Mouse (Mus musculus): ENCODE results near the gene Eif2b3. TPM values are rescaled to one million over a fixed set of nuclear protein-coding genes. Genes with fewer than 3 reads are reported as not detected.

The Eif2b3 gene
- total RNA-seq, 2 experiments from 2014 or later, result 18.7 to 18.9 TPM

GRCm38 (mm10) chr4:117095551-117096452, 76.6 kb downstream of the Eif2b3 start, which contains the start of gene Ptch2:
Gene Ptch2, plus strand, starts transcription at chr4:117096075.
- peak; percentile 31 to 42 for DNase-seq

GRCm38 (mm10) chr4:117096666-117097065, 77.5 kb downstream of the Eif2b3 start:
- no peak for DNase-seq

- no peak for DNase-seq
These were observed 79.0 kb downstream of the Eif2b3 start for GRCm38 (mm10) chr4:117097969-117098763.

- no peak for DNase-seq
These were observed 79.5 kb downstream of the Eif2b3 start for GRCm38 (mm10) chr4:117098764-117099036.

DNA sequence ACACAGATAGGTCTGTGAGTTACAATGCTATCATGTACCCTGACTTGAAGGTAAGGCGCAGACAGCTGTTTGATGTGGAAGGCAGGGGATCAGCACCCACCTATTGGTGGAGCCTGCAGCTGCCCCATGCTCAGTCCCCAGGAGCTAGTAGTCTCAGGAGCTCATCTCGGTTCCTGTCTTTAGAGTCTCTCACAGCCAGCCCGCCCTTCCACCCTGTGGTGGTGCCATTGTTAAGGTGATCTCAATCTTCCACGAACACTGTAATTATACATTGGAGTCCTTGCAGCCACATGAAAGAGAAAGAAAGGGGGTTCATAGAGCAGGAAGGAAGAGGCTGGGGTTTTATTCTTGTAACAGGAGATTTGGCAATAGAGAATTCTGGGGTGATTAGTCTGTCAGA, 80.8 kb downstream of the Eif2b3 start:
- DNase-seq, result no peak

- no peak for DNase-seq
These were observed 82.0 kb downstream of the Eif2b3 start for GRCm38 (mm10) chr4:117101218-117101617.

DNA sequence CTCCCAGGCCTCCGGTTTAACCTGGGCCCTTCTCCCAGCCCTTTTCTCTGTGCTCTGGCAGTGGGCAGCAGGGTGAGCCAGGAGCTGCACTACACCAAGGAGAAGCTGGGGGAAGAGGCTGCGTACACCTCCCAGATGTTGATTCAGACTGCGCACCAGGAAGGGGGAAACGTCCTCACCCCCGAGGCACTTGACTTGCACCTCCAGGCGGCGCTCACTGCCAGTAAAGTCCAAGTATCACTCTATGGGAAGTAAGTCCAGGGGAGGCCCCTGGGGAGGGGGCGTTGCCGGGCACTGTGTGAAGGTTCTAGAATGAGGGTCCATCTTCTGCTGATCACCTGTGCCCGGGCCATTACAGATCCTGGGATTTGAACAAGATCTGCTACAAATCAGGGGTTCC, 85.5 kb downstream of the Eif2b3 start:
- no peak for DNase-seq

GRCm38 (mm10) chr4:117105127-117105526, 85.9 kb downstream of the Eif2b3 start:
- no peak for DNase-seq

- no peak for DNase-seq
These were observed 88.8 kb downstream of the Eif2b3 start for GRCm38 (mm10) chr4:117107813-117108523.

- DNase-seq, result no peak
These were observed 89.3 kb downstream of the Eif2b3 start for GRCm38 (mm10) chr4:117108524-117108849.

GRCm38 (mm10) chr4:117109330-117109729, 90.1 kb downstream of the Eif2b3 start:
- no peak for DNase-seq

DNA sequence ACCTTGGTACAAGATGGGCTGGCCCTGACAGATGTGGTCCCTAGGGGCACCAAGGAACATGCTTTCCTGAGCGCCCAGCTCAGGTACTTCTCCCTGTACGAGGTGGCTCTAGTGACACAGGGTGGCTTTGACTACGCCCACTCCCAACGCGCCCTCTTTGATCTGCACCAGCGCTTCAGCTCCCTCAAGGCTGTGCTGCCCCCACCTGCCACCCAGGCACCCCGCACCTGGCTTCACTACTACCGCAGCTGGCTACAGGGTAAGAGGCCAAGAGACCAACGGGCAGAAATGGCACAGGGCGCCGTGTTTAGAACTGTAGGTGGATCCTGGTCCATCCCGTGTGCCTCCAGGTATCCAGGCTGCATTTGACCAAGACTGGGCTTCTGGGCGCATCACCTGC, 91.0 kb downstream of the Eif2b3 start:
- DNase-seq, result no peak

DNA sequence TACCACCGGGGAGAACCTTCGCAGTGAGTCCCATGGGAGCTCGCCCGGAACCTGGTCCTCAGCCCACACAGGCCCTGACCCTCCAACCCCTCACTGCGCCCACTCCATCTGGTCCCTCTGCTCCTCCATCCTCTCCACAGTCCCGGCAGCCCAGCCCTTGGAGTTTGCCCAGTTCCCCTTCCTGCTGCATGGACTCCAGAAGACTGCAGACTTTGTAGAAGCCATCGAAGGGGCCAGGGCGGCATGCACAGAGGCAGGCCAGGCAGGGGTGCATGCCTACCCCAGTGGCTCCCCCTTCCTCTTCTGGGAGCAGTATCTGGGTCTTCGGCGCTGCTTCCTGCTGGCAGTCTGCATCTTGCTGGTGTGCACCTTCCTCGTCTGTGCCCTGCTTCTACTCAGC, 91.8 kb downstream of the Eif2b3 start:
- DNase-seq, result no peak

DNA sequence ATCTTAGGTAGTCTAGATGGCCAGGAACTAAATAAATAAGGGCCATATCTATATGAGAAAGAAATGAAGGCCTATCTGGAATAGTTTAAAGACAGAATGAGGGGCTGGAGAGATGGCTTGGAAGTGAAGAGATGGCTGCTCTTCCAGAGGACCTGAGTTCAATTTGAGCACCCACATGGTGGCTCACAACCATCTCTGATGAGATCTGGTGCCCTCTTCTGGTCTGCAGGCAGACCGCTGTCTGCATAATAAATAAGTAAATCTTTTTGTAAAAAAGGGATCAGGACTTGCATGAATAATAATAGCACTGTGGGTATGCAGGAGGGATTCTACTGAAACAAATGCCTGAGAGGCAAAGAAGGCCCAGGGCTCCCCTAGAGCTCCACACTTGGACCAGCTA, 94.0 kb downstream of the Eif2b3 start:
- no peak for DNase-seq

- no peak for DNase-seq
These were observed 96.4 kb downstream of the Eif2b3 start for GRCm38 (mm10) chr4:117115592-117115991.

DNA sequence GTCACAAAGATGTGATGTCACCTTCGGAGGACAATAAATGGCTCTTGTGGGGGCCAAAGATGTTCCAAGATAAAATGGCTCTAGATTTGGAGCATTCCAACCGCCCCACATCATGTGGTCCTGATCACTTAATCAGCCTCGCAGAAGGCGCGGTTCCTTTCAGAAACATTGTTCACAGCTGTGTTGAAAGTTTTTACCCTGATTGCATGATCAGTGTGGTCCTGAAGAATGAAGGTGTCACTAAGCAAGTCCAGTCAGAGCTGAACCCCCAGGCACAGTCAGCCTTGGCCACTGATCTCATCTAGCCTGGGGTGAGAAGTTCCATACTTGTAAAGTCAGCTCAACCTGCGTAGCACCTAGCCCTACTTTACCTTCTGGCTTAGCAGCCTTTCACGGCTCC, 98.7 kb downstream of the Eif2b3 start:
- no peak for DNase-seq

DNA sequence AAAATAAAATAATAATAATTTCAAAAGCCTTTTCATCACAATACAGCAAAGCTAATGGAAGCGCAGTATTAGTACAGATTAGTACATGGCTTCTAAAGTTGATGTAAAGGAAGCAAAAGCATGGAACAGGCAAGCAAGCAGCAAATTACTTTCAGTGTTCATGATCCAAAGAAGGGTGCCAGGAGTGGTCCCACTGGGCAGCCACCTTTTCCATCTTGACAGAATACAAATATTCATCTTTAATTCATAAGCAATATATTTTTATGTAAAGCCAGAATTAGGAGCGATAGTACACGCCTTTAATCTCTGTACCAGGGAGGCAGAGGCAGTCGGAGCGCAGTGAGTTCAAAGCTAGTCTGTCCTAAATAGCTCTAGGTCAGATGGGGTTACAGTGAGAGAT, 100.4 kb downstream of the Eif2b3 start:
- no peak for DNase-seq

DNA sequence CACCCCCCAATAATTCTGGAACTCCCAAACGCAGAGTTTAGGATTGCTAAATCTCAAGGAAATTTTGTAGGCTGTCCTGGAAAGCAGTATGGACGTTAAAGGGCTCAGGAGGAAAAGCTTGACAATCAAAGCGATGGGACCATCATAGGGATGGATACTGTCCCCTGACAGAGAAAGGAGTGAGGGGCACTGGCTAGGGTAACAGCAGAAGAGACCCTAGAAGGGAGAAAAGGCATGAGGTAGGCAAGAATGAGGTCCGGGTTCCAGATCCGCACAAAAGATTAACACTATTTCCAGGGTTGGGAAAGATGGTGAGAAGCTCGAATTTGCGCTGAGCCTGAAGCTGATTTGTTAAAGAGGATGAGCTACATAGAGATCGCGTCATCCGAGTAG, 100.8 kb downstream of the Eif2b3 start:
- DNase-seq, result no peak

- DNase-seq, result peak; percentile 93
These were observed 101.5 kb downstream of the Eif2b3 start for GRCm38 (mm10) chr4:117120445-117121414.

GRCm38 (mm10) chr4:117122209-117122608, 103.0 kb downstream of the Eif2b3 start:
- DNase-seq, result no peak

GRCm38 (mm10) chr4:117123546-117124217, 104.5 kb downstream of the Eif2b3 start:
- DNase-seq, result no peak

- DNase-seq, result no peak
These were observed 105.0 kb downstream of the Eif2b3 start for GRCm38 (mm10) chr4:117124218-117124517.

Measured in layer of hippocampus, postnatal 36 days (tissue).